Mouse (Mus musculus) spleen, adult 2 months (tissue): ENCODE results near the gene Tob2. TPM values are rescaled to one million over a fixed set of nuclear protein-coding genes. Genes with fewer than 3 reads are reported as not detected.
A peak's percentile ranks its signal among the peaks of the same experiment; 100 is the strongest.

Experiments used
- DNase-seq, 2 experiments: peaks; one replicate each; pipeline versions ENCODE4 v3.0.0 to v3.0.0-alpha.2; 2012 to 2021; ENCODE audit warnings: low spot score in 2 of 2, low read depth in 1 of 2
- H3K27ac ChIP-seq: fragments of 200-500 bp; 2 replicates; pipeline ENCODE4 v1.5.1; 2012; ENCODE audit warnings: low read length, inconsistent platforms; ENCODE audit not compliant: insufficient read depth
- H3K27me3 ChIP-seq: fragments of 200-500 bp; 2 replicates; pipeline ENCODE4 v1.6.1; 2012; ENCODE audit warnings: mild to moderate bottlenecking, moderate library complexity, low read length, inconsistent platforms; ENCODE audit not compliant: control insufficient read depth, insufficient read depth
- H3K36me3 ChIP-seq: fragments of 200-500 bp; 2 replicates; pipeline ENCODE4 v1.6.1; 2012; ENCODE audit warnings: mild to moderate bottlenecking, low read length, inconsistent platforms; ENCODE audit not compliant: control insufficient read depth, insufficient read depth
- H3K4me1 ChIP-seq: fragments of 200-500 bp; 2 replicates; pipeline ENCODE4 v1.6.1; 2011; ENCODE audit warnings: inconsistent platforms; ENCODE audit not compliant: control insufficient read depth, insufficient read depth, insufficient read length
- H3K4me3 ChIP-seq: fragments of 200-500 bp; 2 replicates; pipeline ENCODE4 v1.5.1; 2011; ENCODE audit warnings: mild to moderate bottlenecking, inconsistent platforms; ENCODE audit not compliant: insufficient read depth, insufficient read length; ENCODE audit errors: extremely low read depth
- CTCF ChIP-seq: fragments of 200-500 bp; IDR thresholded peaks from 2 replicates; pipeline ENCODE4 v1.5.1; 2011; ENCODE audit warnings: mild to moderate bottlenecking, inconsistent platforms; ENCODE audit not compliant: insufficient read depth, insufficient read length, insufficient replicate concordance; ENCODE audit errors: extremely low read depth
- POLR2A ChIP-seq: fragments of 200-500 bp; IDR thresholded peaks from 2 replicates; pipeline ENCODE4 v1.6.1; 2011; ENCODE audit warnings: low read depth, low read length, inconsistent platforms
- WGBS: fragments of 180-500 bp; shearing (Covaris S2); methylation state at CpG from one replicate; pipeline ENCODE4 v1.1.7; 2018; 5-methylcytosine and 5-hydroxymethylcytosine counted together
- polyA plus RNA-seq: library from polyadenylated mRNA; depleted of rRNA; stranded (reverse); fragments of >200 nt; gene quantifications from 2 replicates; pipeline ENCODE4 v1.2.3, GENCODE M21; 2012; rRNA removed

The Tob2 gene
- polyA plus RNA-seq, 1 experiment = 24.8 TPM

GRCm38 (mm10) chr15:81803425-81803951 is 55.1 kb downstream of the Tob2 start:
- TF ChIP-seq CTCF = no peak
- TF ChIP-seq POLR2A = no peak
- Histone ChIP-seq H3K4me1 (peaks cover 8% of the 10 kb centered on the region), H3K4me3 (no peak overlapping the region), H3K27ac (no peak overlapping the region), H3K36me3 (no peaks in the 10 kb centered on the region), H3K27me3 (no peaks in the 10 kb centered on the region)
- no peak for DNase-seq
- 71% methylated on average over 4 of the region's 4 CpGs for WGBS

DNA sequence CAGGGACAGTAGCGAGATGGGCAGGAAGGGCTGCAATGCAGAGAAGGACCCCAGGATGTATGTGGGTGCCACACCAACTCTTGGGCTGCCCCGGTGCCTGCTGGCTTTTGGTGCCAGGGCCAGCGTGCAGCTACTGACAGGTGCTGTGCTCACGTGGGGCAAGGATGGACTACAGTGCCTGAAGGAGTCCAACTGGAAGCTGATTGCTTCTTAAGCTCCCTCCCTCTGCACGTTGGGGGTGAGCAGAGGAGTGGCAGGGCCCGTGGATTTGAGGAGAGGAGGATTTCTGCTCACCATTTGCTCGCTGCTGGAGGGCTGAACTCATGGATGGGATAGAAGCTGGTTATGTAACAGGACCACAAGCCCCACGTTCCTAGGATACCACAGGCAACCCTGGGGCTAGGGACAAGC is 55.6 kb downstream of the Tob2 start:
- WGBS = 21% methylated on average over 8 of the region's 8 CpGs
- Histone ChIP-seq H3K4me3 (peak overlapping the region; percentile 52; the same call in 1 of the 2 replicates), H3K27me3 (no peaks in the 10 kb centered on the region), H3K27ac (peak overlapping the region; percentile 44), H3K4me1 (peaks cover 8% of the 10 kb centered on the region), H3K36me3 (no peaks in the 10 kb centered on the region)
- TF ChIP-seq POLR2A (no peak), CTCF (no peak)
- no peak for DNase-seq

DNA sequence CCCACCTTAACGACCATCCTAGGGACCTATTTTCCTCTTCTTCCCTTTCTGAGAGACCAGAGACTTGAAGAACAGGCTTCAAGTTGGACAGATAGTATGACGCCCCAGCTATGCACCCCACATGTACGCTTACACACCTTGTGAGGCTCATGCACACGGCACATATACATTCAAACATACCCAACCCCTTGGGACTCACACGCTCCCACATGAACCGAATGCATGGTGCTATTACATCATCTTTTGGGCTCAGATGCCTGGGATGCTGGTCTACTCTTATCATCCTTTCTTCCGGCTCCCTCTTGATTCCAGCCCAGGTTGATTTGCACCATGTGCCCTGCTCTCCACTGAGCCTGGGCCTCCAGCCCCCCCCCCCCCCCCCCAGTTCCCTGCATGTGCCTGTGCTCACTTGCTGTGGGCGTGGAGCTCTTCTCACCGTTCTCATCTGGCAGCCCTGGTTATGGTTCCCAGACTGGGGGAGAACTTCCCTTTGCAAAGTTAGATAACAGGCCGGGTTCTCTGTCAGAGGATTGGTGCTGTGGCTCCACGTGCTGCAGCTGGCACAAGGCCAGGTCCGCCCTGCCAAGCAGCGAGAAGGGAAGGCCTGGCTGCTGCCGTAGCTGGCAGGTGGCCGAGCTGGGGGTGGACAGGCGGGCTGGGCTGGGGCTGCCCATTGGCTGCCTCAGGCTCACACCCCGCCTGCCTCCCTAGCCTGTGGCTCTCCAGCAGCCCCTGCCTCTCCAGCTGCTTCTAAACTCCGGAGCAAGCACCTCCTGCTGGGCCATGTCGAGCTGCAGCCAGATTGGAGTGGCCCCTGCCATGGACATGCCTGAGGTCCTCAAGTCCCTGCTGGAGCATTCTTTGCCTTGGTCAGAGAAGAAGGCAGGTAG is 56.4 kb downstream of the Tob2 start, which contains the start of gene Tef:
TSS of gene Tef (plus strand) at position 421 of the 890 bp plus-strand sequence.
- Histone ChIP-seq H3K27ac (peak within 1 kb of the TSS; percentile 44), H3K4me1 (peaks cover 8% of the 10 kb centered on the region), H3K4me3 (peak within 1 kb of the TSS; percentile 52; the same call in 1 of the 2 replicates), H3K27me3 (no peaks in the 10 kb centered on the region), H3K36me3 (no peaks in the 10 kb centered on the region)
- TF ChIP-seq POLR2A (no peak), CTCF (no peak)
- WGBS = 15% methylated on average over 19 of the region's 19 CpGs
- peak; percentile 62 to 82 for DNase-seq

GRCm38 (mm10) chr15:81800391-81800790 is 58.2 kb downstream of the Tob2 start:
- Histone ChIP-seq H3K4me1 (peaks cover 8% of the 10 kb centered on the region), H3K27me3 (no peaks in the 10 kb centered on the region), H3K27ac (no peak overlapping the region), H3K36me3 (peaks cover 2% of the 10 kb centered on the region; the same call in 1 of the 2 replicates), H3K4me3 (no peak overlapping the region)
- DNase-seq = no peak
- TF ChIP-seq CTCF (no peak), POLR2A (no peak)
- WGBS = 75% methylated on average over 3 of the region's 3 CpGs

- WGBS = 93% methylated on average over 4 of the region's 4 CpGs
- Histone ChIP-seq H3K36me3 (peaks cover 3% of the 10 kb centered on the region), H3K4me1 (peaks cover 8% of the 10 kb centered on the region), H3K4me3 (no peak overlapping the region), H3K27me3 (no peaks in the 10 kb centered on the region), H3K27ac (no peak overlapping the region)
- TF ChIP-seq CTCF (no peak), POLR2A (no peak)
- no peak for DNase-seq
Observed at GRCm38 (mm10) chr15:81798421-81798820, 60.2 kb downstream of the Tob2 start.

Other genes starting within 250 kb of the Tob2 start
- gene L3mbtl2, start 194.9 kb downstream of the Tob2 start, polyA plus RNA-seq = 14.9 and 16.3 TPM in 2 replicates
- 0.61 and 0.63 TPM in 2 replicates for gene Chadl, start 161.5 kb downstream of the Tob2 start, polyA plus RNA-seq
- 18.8 and 24.9 TPM in 2 replicates for gene Zc3h7b, start 113.7 kb downstream of the Tob2 start, polyA plus RNA-seq
- 26.6 and 28.4 TPM in 2 replicates for gene Rangap1, start 113.3 kb downstream of the Tob2 start, polyA plus RNA-seq
- gene Tef, start 56.4 kb downstream of the Tob2 start, polyA plus RNA-seq = 21.2 and 21.9 TPM in 2 replicates
- gene Phf5a, start 13.1 kb upstream of the Tob2 start, polyA plus RNA-seq = 22.7 and 29.8 TPM in 2 replicates
- 68.7 and 80.4 TPM in 2 replicates for gene Aco2, start 13.5 kb upstream of the Tob2 start, polyA plus RNA-seq
- 8.6 and 11.1 TPM in 2 replicates for gene Polr3h, start 67.4 kb upstream of the Tob2 start, polyA plus RNA-seq
- 5.4 and 6.1 TPM in 2 replicates for gene Csdc2, start 78.0 kb upstream of the Tob2 start, polyA plus RNA-seq
- 18.2 and 28.1 TPM in 2 replicates for gene Pmm1, start 102.1 kb upstream of the Tob2 start, polyA plus RNA-seq
- gene 1700029P11Rik, start 121.7 kb upstream of the Tob2 start, polyA plus RNA-seq = not detected in 2 replicates
- gene Xrcc6, start 129.0 kb upstream of the Tob2 start, polyA plus RNA-seq = 11.8 TPM in 2 replicates
- gene Desi1, start 175.1 kb upstream of the Tob2 start, polyA plus RNA-seq = 15.4 and 18.1 TPM in 2 replicates
- gene Snu13, start 188.8 kb upstream of the Tob2 start, polyA plus RNA-seq = 34.5 and 37.5 TPM in 2 replicates
- not detected in 2 replicates for gene 4930407I10Rik, start 200.4 kb upstream of the Tob2 start, polyA plus RNA-seq
- gene Mei1, start 211.2 kb upstream of the Tob2 start, polyA plus RNA-seq = 0.05 TPM in 1 of 2 replicates, not detected in the other